Mouse (Mus musculus) brain, embryonic 14.5 days (tissue): ENCODE measurements at regions not wholly inside any gene's neighbourhood (a gene's known extent, or its start where the extent isn't known, plus 50 kb on each side); places are given as distances from the start of the nearest gene placed in this dataset.

ENCODE experiments used
- CTCF ChIP-seq: fragments of 200-500 bp; IDR thresholded peaks from 2 replicates; pipeline ENCODE4 v1.5.1; 2012; ENCODE audit warnings: inconsistent platforms, mild to moderate bottlenecking, moderate library complexity, borderline replicate concordance; ENCODE audit not compliant: insufficient read depth, insufficient read length; ENCODE audit errors: extremely low read depth
- POLR2A ChIP-seq: fragments of 200-500 bp; IDR thresholded peaks from 2 replicates; pipeline ENCODE4 v1.6.1; 2012; ENCODE audit warnings: mild to moderate bottlenecking, inconsistent platforms, borderline replicate concordance; ENCODE audit not compliant: poor library complexity, insufficient read depth, insufficient read length, severe bottlenecking; ENCODE audit errors: extremely low read depth

GRCm38 (mm10) chr1:137218611-137219010 lies 258.4 kb upstream of the Nr5a2 start:
- TF ChIP-seq CTCF, result no peak
- no peak for TF ChIP-seq POLR2A
